Mouse (Mus musculus): Measurements from ENCODE around the gene AW549877.

Gene AW549877

DNA sequence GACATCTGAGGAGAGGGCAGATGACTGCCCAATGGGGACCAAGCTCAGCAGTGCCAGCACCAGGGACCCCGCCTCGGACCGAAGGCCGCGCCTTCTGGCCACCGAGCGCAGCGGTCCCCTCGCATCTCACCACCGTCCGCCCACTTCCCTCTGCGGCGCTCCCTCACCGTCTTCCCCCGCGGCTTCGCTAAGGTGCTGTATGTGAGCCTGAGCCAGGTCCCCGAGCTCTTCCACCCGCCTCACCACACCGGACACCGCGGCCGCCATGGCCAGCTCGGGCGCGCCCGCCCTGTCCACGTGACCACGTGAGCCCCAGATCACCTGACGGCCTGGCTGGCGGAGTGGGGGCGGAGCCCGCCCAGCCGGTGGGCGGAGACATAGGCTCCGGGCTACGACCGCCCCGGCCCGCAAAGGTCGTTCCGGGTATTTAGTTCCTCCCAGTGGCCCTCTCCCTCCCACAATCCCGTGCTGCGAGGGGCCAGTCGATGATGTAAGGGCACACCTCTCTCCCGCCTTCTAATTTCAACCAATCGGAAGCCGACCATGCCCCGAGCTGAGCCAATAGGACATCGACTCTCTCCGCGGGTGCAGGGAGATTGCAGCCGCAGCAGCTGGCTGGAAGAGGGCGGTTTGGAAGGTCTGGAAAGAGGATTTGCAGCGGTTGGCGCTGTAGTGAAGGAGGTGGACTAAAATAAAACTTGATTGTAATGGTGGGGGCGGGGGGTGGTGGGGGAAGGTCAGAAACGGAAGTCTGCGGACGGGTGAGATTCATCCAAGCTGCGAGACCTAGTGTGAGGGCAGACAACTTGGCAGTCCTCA lies at the start of gene AW549877:
AW549877 (minus strand) TSS at position 297 of the 819 bp plus-strand sequence.
- DNase-seq = peak; percentile 99

GRCm38 (mm10) chr15:4043032-4043471 lies 47.5 kb upstream of the AW549877 start:
- no peak for DNase-seq

DNA sequence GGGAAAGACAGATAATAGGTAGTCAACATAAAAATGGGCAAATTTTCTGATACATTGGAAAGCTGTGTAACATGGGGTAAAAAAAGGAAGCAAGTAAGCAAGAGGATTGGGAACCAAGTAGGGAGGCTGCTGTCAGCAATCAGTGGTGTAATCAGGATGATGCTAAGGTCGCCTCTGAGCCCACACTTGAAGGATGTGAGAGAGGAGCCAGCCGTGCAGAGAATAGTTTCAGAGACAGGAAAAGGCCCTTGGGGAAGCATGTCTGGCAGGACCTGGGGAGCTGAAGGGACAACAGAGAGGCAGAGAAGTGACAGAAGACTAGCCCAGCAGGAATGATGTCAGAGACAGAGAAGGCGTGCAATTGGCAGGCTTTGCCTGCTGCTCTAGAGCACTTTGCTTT lies 46.9 kb upstream of the AW549877 start:
- no peak for DNase-seq

- no peak for DNase-seq
Measured at GRCm38 (mm10) chr15:4033168-4034004, 37.8 kb upstream of the AW549877 start.

- DNase-seq = peak; percentile 69
Measured at GRCm38 (mm10) chr15:4028960-4029359, 33.4 kb upstream of the AW549877 start.

GRCm38 (mm10) chr15:4028411-4028700 lies 32.8 kb upstream of the AW549877 start:
- DNase-seq = no peak

DNA sequence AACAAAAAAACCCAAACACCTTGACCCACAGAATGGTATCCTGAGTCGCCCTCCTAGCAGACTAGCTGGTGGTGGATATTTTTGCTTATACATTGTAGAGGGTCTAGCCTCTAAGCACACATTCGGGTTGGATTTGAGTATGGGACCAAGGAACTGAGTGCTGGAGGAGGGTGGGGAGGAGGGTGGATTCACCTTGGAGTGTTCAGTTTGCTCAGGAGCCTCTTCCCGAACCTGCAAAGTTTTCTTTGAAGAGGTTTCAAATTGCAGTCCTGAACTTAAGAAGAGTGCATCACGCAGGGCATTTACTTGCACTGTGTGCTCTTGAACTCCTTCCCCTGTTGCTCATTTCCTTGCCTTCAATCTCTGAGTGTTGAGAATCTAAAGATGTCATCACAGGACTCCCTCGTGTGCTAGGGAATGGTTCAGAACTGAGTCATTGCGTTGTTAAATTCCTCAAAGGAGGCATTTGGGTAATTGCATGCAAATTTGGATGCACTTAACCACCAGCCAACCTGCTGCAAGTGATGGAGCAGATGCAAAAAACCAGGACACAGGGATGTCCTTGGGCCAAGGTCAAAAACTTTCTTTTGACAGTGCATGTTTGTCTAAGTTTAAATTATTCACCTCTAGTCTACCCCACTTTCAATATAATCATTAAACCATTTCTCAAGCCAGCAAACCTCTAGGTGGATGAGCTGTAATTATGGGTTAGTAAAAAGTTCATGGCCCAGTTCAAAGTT lies 32.3 kb upstream of the AW549877 start:
- DNase-seq = peak; percentile 42

DNA sequence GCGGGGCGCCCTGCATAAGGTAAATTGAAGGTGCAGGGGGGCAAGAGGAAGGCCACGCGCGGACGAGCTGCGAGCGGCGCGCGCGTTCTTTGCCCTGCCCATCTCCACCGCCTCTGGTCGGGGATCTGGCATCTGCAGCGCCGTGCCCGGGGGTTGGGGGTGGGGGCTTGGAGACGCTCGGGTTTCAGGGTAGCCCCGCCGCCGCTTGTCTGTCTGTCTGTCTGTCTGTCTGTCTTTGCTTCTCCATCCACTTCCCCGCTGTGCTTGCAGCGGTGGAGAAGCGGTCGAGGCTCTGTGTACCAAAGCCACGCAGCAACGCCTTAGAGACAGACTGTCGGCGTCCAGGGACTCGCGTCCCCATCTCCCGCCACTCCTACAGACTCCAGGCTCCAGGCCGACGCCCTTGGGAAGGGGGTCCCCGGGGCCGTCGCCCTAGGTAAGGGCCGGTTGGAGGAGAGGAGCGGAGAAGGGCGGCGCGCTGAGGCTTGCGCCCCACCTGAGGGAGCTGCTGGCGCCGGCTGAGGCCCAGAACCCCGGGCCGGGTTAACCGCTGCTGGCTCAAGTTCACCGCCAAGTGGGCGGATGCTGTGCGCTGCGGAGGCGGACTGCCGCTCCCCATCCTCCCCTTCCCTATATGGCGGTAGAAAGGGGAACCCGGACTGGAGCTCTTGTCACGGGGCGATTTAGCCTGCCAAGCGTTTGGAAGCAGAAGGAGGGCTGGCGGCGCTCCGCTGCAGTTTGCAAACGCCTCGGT lies 31.5 kb upstream of the AW549877 start:
- DNase-seq = peak; percentile 85

DNA sequence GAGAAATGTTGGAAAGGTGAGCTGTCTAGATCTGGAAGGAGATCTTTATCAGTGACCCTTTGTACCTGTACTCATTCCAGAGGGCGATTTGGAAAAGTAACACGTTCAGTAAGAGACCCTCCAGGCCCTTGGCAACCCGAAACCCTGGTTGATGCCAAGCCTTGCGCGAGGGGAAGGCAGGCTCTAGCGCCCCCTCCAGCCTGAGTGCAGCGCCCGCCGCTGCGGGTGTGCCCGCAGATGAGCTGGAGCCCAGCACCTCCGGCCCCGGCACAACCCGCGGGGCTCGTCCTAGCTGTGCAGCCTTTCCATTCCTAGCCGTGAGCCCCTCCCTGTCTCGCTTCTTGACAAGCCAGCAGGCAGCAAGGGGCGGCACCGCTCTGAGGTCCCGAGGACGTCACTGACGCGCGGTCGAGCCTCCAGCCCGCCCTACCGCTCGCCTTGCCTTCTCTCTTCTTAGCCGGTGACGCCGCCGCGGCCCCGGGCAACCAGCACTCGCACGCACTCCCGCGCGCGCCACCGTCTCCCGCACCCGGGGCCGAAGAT lies 30.8 kb upstream of the AW549877 start, which contains the start of gene Oxct1:
Oxct1 (plus strand) TSS at position 153 of the 543 bp plus-strand sequence.
- DNase-seq = peak; percentile 94

DNA sequence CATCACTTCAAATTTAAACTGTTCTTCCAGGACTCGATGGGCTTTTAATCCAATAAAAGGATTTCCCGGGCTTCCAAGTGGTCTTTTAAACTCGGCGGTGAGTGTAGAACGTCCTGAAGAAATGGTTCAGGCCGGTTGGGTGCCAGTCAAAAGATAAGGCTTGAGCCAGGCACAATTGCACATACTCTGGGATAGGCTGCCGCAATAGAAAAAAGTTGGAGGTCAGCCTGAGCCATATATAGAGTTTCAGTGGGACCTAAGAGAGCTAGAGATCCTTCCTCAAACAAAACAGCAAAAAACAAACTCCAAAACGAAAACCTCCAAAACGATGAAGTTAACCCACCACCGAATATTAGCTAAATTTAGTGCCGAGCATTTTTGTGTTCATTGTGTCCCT lies 30.0 kb upstream of the AW549877 start:
- no peak for DNase-seq

DNA sequence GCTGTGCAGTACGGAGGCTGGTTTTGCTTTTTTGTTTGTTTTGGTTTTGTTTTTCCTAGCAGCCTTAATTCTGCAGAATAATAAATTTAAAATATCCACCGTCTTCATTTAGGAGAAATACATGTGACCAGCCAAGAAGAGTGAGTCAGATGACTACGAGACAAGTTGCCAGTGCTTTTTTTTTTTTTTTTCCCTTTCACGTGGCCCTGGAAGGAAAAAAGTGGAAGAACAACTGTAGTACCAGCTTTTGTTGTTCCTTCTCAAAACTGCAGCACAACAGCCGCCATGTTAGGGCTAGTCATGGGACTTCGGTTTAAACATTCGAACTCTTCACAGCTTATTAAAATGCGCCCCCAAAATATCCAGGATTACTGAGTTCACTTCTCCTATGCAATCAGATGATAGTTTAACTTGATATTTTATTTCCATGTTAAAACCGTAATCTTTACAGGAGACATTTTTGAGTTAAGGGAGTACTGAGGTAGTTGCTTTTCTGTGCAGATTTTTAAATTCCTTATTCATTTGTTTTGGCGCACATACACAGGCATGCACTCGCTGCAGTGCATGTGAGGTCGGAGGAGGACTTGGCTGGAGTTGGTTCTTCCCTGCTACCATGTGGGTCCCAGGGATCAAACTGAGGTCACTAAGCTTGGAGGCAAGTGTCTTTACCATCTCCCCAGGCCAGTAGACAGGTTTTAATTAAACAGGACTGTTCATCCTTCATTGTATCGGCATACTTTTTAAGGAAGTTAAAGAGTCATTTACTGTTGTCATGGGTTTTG lies 29.4 kb upstream of the AW549877 start:
- peak; percentile 30 for DNase-seq

DNA sequence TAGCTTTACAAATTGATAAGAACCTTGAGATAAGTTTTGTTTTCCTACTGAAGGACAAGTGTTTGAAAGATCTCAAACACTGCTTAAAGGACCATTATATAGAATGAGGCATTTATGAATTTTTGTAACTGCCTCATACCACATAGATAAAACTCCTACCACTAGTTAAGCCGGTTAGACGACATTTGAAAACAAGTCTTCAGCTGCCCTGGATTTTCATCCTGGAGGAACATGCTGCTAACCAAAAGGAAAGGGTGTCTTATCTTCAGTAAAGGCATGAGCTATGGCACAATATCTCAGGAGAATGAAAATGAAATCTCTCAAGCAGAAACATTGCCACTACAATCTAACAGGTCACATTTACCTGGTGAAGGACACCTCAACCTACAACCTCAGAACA lies 28.2 kb upstream of the AW549877 start:
- DNase-seq = no peak

- DNase-seq = no peak
Measured at GRCm38 (mm10) chr15:4020711-4021110, 25.2 kb upstream of the AW549877 start.

DNA sequence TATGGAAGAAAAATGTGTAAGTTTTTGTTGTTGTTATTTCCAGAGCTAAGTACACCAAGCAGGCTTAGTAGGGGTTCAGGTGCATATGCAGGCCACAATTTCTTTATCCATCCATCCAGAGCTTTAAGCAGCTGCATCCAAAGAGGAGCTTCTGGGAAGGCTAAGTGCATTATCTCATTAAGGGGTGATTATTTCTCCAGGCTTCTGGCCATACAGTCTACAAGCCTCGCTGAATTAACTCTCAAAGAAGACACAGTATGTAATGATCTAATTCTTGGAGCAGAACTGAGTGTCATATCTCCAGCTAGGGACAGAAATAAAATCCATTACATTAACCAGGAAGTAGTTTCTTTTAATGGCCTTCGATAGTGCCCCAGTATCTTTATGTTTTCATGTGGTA lies 18.3 kb upstream of the AW549877 start:
- DNase-seq = no peak

DNA sequence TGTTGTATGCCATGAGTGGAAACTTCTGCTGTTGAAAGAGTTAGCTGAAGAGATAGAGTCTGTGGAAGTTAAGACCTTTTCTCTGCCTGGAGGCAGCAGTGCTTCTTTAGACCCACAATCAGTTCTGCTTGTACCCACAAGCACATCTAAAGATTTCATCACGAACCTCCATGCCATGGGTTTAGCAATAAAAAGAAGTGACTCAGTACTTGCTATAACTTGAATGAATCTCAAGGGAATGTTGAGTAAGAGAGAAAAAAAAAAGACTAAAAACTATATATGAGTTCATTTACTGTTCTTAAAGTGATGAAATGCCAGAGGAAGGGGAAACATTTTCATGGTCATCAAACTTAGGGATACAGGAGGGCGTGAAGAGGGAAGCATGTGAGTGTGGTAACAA lies 5.0 kb upstream of the AW549877 start:
- no peak for DNase-seq

- DNase-seq = no peak
Measured at GRCm38 (mm10) chr15:3999144-3999543, 3.6 kb upstream of the AW549877 start.

DNA sequence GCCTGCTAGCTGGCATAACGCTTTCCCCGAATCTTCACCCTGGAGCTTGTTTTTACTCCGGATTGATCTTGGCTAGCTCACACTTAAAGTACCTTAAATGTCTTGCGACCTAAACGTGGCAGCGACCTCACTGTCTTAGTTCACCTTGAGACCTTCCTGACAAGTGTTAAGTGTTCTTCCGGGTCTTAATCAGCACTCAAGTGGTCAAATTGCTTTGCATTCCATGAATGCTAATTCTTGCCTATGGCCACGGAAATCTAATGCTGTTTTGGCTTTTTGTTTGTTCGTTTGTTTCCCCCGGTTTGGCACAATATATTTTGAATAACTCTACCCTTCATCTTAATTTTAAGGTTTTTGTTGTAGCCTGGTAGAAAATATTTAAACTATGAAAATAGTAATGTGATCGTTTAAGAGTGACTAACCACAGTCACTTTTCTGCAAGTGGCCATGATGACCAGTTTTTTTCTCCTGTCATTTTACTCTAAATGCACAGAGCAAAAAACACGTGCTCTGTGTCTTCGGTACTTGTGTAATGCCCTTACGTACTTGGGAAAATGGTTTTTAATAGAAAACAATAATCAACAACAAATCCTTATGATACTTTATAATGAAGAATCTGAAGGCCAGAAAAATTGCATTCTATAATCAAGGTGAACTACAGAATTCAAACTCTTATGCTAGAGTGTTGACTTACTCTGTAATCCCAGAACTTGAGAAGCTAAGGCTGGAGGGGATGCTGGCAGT lies 895 bp upstream of the AW549877 start:
- no peak for DNase-seq

DNA sequence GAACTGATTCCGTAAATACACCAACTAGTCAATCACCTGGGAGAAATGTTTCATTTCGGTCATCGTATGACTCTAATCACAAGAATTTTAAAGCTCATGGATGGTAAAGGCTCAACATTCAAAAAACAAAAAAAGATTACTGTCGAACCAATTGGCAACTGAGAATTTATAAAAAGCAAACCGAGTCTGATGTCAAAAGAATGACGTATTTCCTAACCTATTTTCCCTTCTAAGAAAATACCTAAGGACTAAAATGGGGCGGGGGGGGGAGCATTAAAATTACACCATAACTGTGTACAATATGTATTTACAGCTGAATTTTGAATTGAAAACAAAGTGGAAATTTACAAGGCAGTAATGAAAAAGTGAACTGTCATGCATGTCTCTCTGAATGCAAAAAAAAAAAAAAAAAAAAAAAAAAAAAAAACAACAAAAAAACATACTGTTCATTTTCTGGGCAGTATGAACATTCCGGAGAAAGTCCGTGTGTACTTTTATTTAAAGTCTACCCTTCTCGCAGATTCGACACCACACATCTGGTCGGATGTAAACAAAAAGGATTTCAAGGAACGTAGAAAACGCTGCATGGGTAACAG lies 594 bp downstream of the AW549877 start:
- peak; percentile 53 for DNase-seq

DNA sequence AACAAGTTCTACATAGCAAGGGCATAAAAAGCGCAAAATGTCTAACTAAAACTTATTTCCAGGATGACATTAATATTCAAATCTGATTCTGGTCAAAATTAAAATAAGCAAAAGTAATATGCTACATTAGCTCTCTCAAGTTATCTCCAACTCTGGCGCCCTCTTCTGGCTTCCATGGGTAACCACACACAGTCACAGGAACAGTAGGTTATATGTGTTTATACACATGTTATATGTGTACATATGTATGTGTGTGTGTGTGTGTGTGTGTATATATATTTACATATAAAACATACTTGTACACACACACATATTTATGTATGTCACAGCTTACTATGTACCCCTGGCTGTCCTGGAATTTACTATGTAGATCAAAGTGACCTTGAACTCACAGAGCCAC lies 7.6 kb downstream of the AW549877 start:
- no peak for DNase-seq

DNA sequence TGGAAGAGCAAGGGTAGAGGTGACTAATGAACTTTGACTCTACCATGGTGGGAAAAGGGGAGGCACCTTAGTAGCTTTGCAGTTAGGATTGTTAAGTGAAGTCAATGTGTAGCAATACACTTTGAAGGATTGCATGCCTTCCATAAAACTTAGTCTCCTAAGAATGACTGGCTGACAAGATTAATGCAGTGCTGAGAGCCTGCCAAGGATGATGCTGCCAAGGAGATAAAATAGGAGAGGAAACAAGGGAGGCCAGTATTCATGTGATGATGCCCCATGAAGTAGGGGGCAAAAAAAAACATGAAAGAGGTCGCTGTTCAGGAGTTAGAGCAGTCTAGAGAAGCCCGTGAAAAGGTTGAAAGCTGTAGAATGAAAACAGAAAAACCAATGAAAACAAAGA lies 10.7 kb downstream of the AW549877 start:
- no peak for DNase-seq

Data from cerebellum, adult 9-10 months (tissue).